Mouse (Mus musculus): ENCODE measurements around the gene Rap1a. TPM values are rescaled to one million over a fixed set of nuclear protein-coding genes. Genes with fewer than 3 reads are reported as not detected.

The Rap1a gene
- total and polyA plus RNA-seq, 3 experiments: 32.3 to 64.5 TPM; not detected in 1

- TF ChIP-seq POLR2A (IDR thresholded peaks at IDR 0.05; ENCODE audit: control insufficient read depth in 1 of 2, insufficient read depth in 1 of 2, low read depth in 1 of 2, low read length in 2 of 2, poor library complexity in 1 of 2) (peak; percentile 83 to 85), GABPA (IDR thresholded peaks at IDR 0.05; ENCODE audit: low read depth, low read length) (no peak), ZNF384 (IDR thresholded peaks at IDR 0.05; ENCODE audit: low read depth, low read length) (peak; percentile 98), EP300 (IDR thresholded peaks at IDR 0.05; ENCODE audit: low read depth in 1 of 2, low read length in 2 of 2) (peak in 1 of 2 experiments; percentile 65; a peak in 2 of 4 replicates), CHD2 (IDR thresholded peaks at IDR 0.05; ENCODE audit: low read length) (peak; percentile 99), CHD1 (IDR thresholded peaks at IDR 0.05; ENCODE audit: low read depth, low read length) (no peak), MAFK (IDR thresholded peaks at IDR 0.05; ENCODE audit: borderline replicate concordance, low read depth, low read length) (no peak), TAL1 (IDR thresholded peaks at IDR 0.05; ENCODE audit: low read length) (no peak), NELFE (IDR thresholded peaks at IDR 0.05; ENCODE audit: low read depth, low read length) (peak; percentile 91), POLR2AphosphoS5 (IDR thresholded peaks at IDR 0.05; ENCODE audit: borderline replicate concordance, low read depth, low read length) (no peak), POLR2AphosphoS2 (IDR thresholded peaks at IDR 0.05; ENCODE audit: low read length) (peak; percentile 56; the same call in 1 of the 2 replicates), ETS1 (IDR thresholded peaks at IDR 0.05; ENCODE audit: low read depth, low read length) (peak; percentile 83), MAZ (IDR thresholded peaks at IDR 0.05; ENCODE audit: low read depth, low read length) (0 out of 2 replicates have a peak, but pooled peaks have one; percentile 83), SMC3 (IDR thresholded peaks at IDR 0.05; ENCODE audit: low read depth, low read length) (peak; percentile 98), MAX (IDR thresholded peaks at IDR 0.05; ENCODE audit: low read length) (peak; percentile 76; the same call in 1 of the 2 replicates), BHLHE40 (IDR thresholded peaks at IDR 0.05; ENCODE audit: borderline replicate concordance, low read depth, low read length) (no peak), RAD21 (IDR thresholded peaks at IDR 0.05; ENCODE audit: low read depth, low read length) (peak; percentile 89), ELF1 (IDR thresholded peaks at IDR 0.05; ENCODE audit: low read depth, low read length) (peak; percentile 92), CTCF (IDR thresholded peaks at IDR 0.05 in 2 of 3, conservative IDR thresholded peaks at IDR 0.05 in 1 of 3; ENCODE audit: control insufficient read depth in 1 of 3, insufficient read depth in 1 of 3, low read depth in 2 of 3, low read length in 3 of 3, poor library complexity in 1 of 3, severe bottlenecking in 1 of 3) (peak; percentile 71 to 96 (median 91); a peak in 5 of 6 replicates), NRF1 (IDR thresholded peaks at IDR 0.05; ENCODE audit: insufficient read depth, low read depth, low read length, poor library complexity, severe bottlenecking) (no peak), KAT2A (conservative IDR thresholded peaks at IDR 0.05; ENCODE audit: low read depth, low read length) (no peak; the same call in 1 of the 2 replicates), E2F4 (IDR thresholded peaks at IDR 0.05; ENCODE audit: borderline replicate concordance, low read depth, low read length) (peak; percentile 84; the same call in 1 of the 2 replicates)
Measured at GRCm38 (mm10) chr3:105687324-105688060, 113.6 kb downstream of the Rap1a start, which contains the start of gene Ddx20 (continued).

Data from MEL (cell line).